Mouse (Mus musculus): ENCODE results near the gene Gm28048. TPM values are rescaled to one million over a fixed set of nuclear protein-coding genes. Genes with fewer than 3 reads are reported as not detected.

Gene Gm28048
- polyA plus RNA-seq, 1 experiment from 2014 or later, result 6.9 TPM

- H3K9ac ChIP-seq, result peak overlapping the region; percentile 70; the same call in 1 of the 2 replicates
Observed at GRCm38 (mm10) chr11:23008824-23009200, 26.9 kb upstream of the Gm28048 start.

GRCm38 (mm10) chr11:23008181-23008823, 26.4 kb upstream of the Gm28048 start:
- under 1% methylated on average over 40 of the region's 40 CpGs for WGBS
- ATAC-seq (replicated peaks; ENCODE audit: insufficient number of reproducible peaks, insufficient read depth, low FRiP score, low read depth), result peak; percentile 94
- H3K36me3 ChIP-seq, result peaks cover 13% of the 10 kb centered on the region
- H3K4me1 ChIP-seq (replicated peaks), result peaks cover 5% of the 10 kb centered on the region
- no peaks in the 10 kb centered on the region for H3K27me3 ChIP-seq
- peak overlapping the region; percentile 74 for H3K4me3 ChIP-seq
- no peaks in the 10 kb centered on the region for H3K9me3 ChIP-seq (replicated peaks)
- peak overlapping the region; percentile 70 for H3K9ac ChIP-seq
- H3K27ac ChIP-seq, result peak overlapping the region; percentile 88
- peak overlapping the region; percentile 91 for H3K4me2 ChIP-seq

More at GRCm38 (mm10) chr11:23008824-23009200, 26.9 kb upstream of the Gm28048 start:
- peaks cover 8% of the 10 kb centered on the region for H3K36me3 ChIP-seq
- peak overlapping the region; percentile 74 for H3K4me3 ChIP-seq
- H3K9me3 ChIP-seq (replicated peaks), result no peaks in the 10 kb centered on the region
- H3K27ac ChIP-seq, result no peak overlapping the region
- 30% methylated on average over 4 of the region's 4 CpGs for WGBS
- ATAC-seq (replicated peaks; ENCODE audit: insufficient number of reproducible peaks, insufficient read depth, low FRiP score, low read depth), result no peak
- no peaks in the 10 kb centered on the region for H3K27me3 ChIP-seq
- peak overlapping the region; percentile 91 for H3K4me2 ChIP-seq
- peaks cover 5% of the 10 kb centered on the region for H3K4me1 ChIP-seq (replicated peaks)

GRCm38 (mm10) chr11:23007481-23008180, 25.7 kb upstream of the Gm28048 start, which contains the start of gene Fam161a:
Gene Fam161a (plus strand): TSS chr11:23007531.
- peak within 1 kb of the TSS; percentile 70 for H3K9ac ChIP-seq
- no peaks in the 10 kb centered on the region for H3K9me3 ChIP-seq (replicated peaks)
- H3K4me1 ChIP-seq (replicated peaks), result peaks cover 5% of the 10 kb centered on the region
- H3K4me3 ChIP-seq, result peak within 1 kb of the TSS; percentile 74
- 1% methylated on average over 22 of the region's 22 CpGs for WGBS
- ATAC-seq (replicated peaks; ENCODE audit: insufficient number of reproducible peaks, insufficient read depth, low FRiP score, low read depth), result peak; percentile 92
- peak within 1 kb of the TSS; percentile 88 for H3K27ac ChIP-seq
- no peaks in the 10 kb centered on the region for H3K27me3 ChIP-seq
- peak within 1 kb of the TSS; percentile 91 for H3K4me2 ChIP-seq
- peaks cover 18% of the 10 kb centered on the region for H3K36me3 ChIP-seq

GRCm38 (mm10) chr11:23007166-23007480, 25.2 kb upstream of the Gm28048 start:
- Histone ChIP-seq H3K27ac (peak overlapping the region; percentile 88), H3K9me3 (replicated peaks) (no peaks in the 10 kb centered on the region), H3K4me1 (replicated peaks) (peaks cover 5% of the 10 kb centered on the region), H3K9ac (peak overlapping the region; percentile 49), H3K4me2 (peak overlapping the region; percentile 91), H3K36me3 (peaks cover 23% of the 10 kb centered on the region), H3K27me3 (no peaks in the 10 kb centered on the region), H3K4me3 (peak overlapping the region; percentile 74)
- ATAC-seq (replicated peaks; ENCODE audit: insufficient number of reproducible peaks, insufficient read depth, low FRiP score, low read depth), result no peak
- WGBS, result 3% methylated on average over 6 of the region's 6 CpGs

DNA sequence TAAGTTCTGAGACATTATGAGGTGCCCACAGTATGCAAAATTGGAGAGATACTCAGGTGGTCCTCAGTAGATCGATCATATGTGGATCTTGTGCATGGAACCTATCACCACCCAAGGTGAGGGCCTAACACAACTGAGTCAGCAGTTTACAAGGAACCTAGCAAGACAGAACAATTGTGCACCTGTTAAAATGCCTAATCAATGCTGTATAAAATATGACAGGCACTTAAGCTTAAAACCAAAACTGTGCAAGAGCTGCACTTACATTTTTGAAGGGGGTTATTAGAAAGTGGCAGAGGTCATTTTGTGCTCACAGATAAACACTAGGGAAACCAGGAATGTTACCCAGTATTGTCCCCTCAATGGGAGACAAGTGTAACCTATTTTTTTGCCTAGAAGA, 23.4 kb upstream of the Gm28048 start:
- no peak overlapping the region for H3K4me2 ChIP-seq
- H3K36me3 ChIP-seq, result peaks cover 39% of the 10 kb centered on the region
- H3K9ac ChIP-seq, result no peak overlapping the region
- H3K27ac ChIP-seq, result no peak overlapping the region
- no peak for ATAC-seq (replicated peaks; ENCODE audit: insufficient number of reproducible peaks, insufficient read depth, low FRiP score, low read depth)
- H3K4me1 ChIP-seq (replicated peaks), result peaks cover 5% of the 10 kb centered on the region
- no peak overlapping the region for H3K4me3 ChIP-seq
- 97% methylated on average over 1 of the region's 1 CpGs for WGBS
- H3K9me3 ChIP-seq (replicated peaks), result no peaks in the 10 kb centered on the region
- H3K27me3 ChIP-seq, result no peaks in the 10 kb centered on the region

DNA sequence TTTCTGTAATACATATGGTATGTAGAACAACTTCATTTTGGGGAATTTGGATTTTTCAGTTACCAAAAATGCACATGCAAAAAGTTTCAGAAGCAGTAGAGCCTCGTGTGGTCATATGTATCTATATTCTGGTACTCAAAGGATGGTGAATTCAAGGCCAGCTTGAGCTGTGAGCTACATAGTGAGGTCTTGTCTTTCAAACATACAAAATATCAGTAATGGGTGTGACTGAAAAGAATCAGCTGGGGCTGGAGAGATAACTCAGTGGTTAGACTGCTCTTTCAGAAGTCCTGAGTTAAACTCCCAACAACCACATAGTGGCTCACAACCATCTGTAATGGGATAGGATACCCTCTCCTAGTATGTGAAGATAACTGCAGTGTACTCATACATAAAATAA, 16.4 kb upstream of the Gm28048 start:
- no peaks in the 10 kb centered on the region for H3K27me3 ChIP-seq
- H3K27ac ChIP-seq, result no peak overlapping the region
- no peak for ATAC-seq (replicated peaks; ENCODE audit: insufficient number of reproducible peaks, insufficient read depth, low FRiP score, low read depth)
- H3K4me1 ChIP-seq (replicated peaks), result no peaks in the 10 kb centered on the region
- H3K9ac ChIP-seq, result no peak overlapping the region
- no peaks in the 10 kb centered on the region for H3K9me3 ChIP-seq (replicated peaks)
- H3K36me3 ChIP-seq, result peaks cover 86% of the 10 kb centered on the region
- WGBS, result 71% methylated on average over 1 of the region's 1 CpGs
- no peak overlapping the region for H3K4me2 ChIP-seq
- no peak overlapping the region for H3K4me3 ChIP-seq

- no peak overlapping the region for H3K4me3 ChIP-seq
- peaks cover 12% of the 10 kb centered on the region for H3K4me1 ChIP-seq (replicated peaks)
- H3K9me3 ChIP-seq (replicated peaks), result no peaks in the 10 kb centered on the region
- no peak overlapping the region for H3K4me2 ChIP-seq
- no peaks in the 10 kb centered on the region for H3K27me3 ChIP-seq
- no peak for ATAC-seq (replicated peaks; ENCODE audit: insufficient number of reproducible peaks, insufficient read depth, low FRiP score, low read depth)
- peaks cover 63% of the 10 kb centered on the region for H3K36me3 ChIP-seq
- 91% methylated on average over 4 of the region's 4 CpGs for WGBS
- H3K9ac ChIP-seq, result no peak overlapping the region
- no peak overlapping the region for H3K27ac ChIP-seq
Observed at GRCm38 (mm10) chr11:22995461-22995860, 13.6 kb upstream of the Gm28048 start.

DNA sequence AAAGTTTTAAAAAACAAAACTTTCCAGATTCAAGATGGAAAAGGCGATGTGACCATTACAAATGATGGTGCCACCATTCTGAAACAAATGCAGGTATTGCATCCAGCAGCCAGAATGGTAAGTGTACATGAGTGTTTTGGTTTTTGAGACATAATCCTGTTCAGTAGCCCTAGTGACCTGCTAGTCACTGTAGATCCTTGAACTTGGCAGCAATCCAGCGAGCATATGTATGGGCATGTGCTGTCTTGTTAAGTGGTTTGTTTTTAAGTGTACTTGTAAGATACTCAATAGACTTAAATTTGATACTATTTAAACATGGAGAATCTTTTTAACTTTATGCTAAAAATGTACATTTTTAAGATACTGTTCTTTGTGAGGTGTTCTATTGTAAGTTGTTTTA, 12.4 kb upstream of the Gm28048 start:
- Histone ChIP-seq H3K9ac (no peak overlapping the region), H3K9me3 (replicated peaks) (no peaks in the 10 kb centered on the region), H3K36me3 (peaks cover 51% of the 10 kb centered on the region), H3K27ac (no peak overlapping the region), H3K4me3 (no peak overlapping the region), H3K4me2 (no peak overlapping the region), H3K4me1 (replicated peaks) (peaks cover 12% of the 10 kb centered on the region), H3K27me3 (no peaks in the 10 kb centered on the region)
- ATAC-seq (replicated peaks; ENCODE audit: insufficient number of reproducible peaks, insufficient read depth, low FRiP score, low read depth), result no peak
- WGBS, result 81% methylated on average over 2 of the region's 2 CpGs

DNA sequence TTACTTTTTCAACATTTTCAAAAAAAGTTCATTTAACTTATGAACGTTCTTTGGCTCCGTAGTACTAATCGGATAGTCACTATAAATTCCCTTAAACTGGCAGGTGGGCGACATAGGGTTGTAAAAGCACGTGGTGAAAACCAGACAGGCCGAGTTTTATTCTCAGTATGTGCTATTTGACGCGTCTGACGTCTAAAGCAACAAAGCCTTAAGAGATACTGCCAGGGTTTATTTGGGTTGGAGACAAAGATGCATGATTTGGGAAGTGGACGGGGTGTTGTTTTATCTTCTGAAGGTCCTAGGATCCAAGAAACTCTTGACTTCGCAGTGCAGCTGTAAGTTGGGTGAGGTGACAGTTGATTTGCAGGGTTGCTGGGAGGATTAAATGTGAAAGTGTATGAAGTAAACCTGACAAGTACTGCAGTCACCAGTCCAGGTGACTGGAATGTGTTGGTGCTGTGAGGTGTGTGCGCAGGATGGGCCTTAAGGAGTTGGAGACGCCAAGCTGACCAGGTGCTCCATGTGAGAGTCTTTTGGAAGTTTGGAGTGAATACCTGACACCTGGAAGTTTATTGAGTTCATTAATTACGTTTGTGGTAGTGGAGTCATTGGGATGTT, 9.4 kb upstream of the Gm28048 start:
- H3K4me3 ChIP-seq, result peak overlapping the region; percentile 95
- H3K36me3 ChIP-seq, result peaks cover 29% of the 10 kb centered on the region
- peak overlapping the region; percentile 89; the same call in 1 of the 2 replicates for H3K27ac ChIP-seq
- peaks cover 12% of the 10 kb centered on the region for H3K4me1 ChIP-seq (replicated peaks)
- WGBS, result 6% methylated on average over 14 of the region's 14 CpGs
- no peaks in the 10 kb centered on the region for H3K9me3 ChIP-seq (replicated peaks)
- H3K9ac ChIP-seq, result peak overlapping the region; percentile 92
- no peak for ATAC-seq (replicated peaks; ENCODE audit: insufficient number of reproducible peaks, insufficient read depth, low FRiP score, low read depth)
- H3K27me3 ChIP-seq, result no peaks in the 10 kb centered on the region
- peak overlapping the region; percentile 88 for H3K4me2 ChIP-seq

- Histone ChIP-seq H3K4me2 (peak within 1 kb of the TSS; percentile 88), H3K9ac (peak within 1 kb of the TSS; percentile 92), H3K27ac (peak within 1 kb of the TSS; percentile 89), H3K4me1 (replicated peaks) (peaks cover 12% of the 10 kb centered on the region), H3K36me3 (peaks cover 23% of the 10 kb centered on the region), H3K4me3 (peak within 1 kb of the TSS; percentile 95), H3K27me3 (no peaks in the 10 kb centered on the region), H3K9me3 (replicated peaks) (no peaks in the 10 kb centered on the region)
- ATAC-seq (replicated peaks; ENCODE audit: insufficient number of reproducible peaks, insufficient read depth, low FRiP score, low read depth), result peak; percentile 98
- under 1% methylated on average over 66 of the region's 66 CpGs for WGBS
Observed at GRCm38 (mm10) chr11:22990393-22991126, 8.7 kb upstream of the Gm28048 start, which contains the start of gene Cct4. Gene Cct4 (plus strand): TSS chr11:22990519.

DNA sequence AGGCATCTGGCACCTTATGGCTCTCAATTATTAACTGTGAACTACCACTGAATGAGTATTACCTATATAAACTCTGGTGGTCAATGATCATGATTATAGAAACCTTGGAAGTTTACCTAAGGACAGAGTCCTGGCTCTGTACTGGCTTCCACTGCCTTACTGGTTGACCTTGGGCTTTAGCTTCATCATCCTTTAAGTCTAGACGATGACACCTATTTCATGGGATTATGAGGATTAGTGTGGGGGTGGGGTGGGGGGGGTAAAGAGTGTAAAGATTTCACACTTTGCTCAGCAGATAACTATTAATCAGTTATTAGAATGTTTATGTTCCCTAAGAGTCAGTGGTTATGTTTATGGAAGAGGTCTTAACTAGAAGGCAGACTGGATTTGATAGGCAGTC, 7.9 kb upstream of the Gm28048 start:
- 32% methylated on average over 1 of the region's 1 CpGs for WGBS
- Histone ChIP-seq H3K4me1 (replicated peaks) (peaks cover 12% of the 10 kb centered on the region), H3K36me3 (peaks cover 15% of the 10 kb centered on the region), H3K9me3 (replicated peaks) (no peaks in the 10 kb centered on the region), H3K27me3 (no peaks in the 10 kb centered on the region), H3K27ac (peak overlapping the region; percentile 89), H3K4me2 (peak overlapping the region; percentile 88), H3K9ac (peak overlapping the region; percentile 92), H3K4me3 (peak overlapping the region; percentile 95)
- no peak for ATAC-seq (replicated peaks; ENCODE audit: insufficient number of reproducible peaks, insufficient read depth, low FRiP score, low read depth)

All from heart, embryonic 15.5 days (tissue).